Mouse (Mus musculus) right cerebral cortex, postnatal 36 days (tissue): ENCODE measurements around the gene Vps72.
A peak's percentile ranks its signal among the peaks of the same experiment; 100 is the strongest.
"Not testable (repeated sequence)": the region's sequence is repeated elsewhere in the genome, so short reads cannot be mapped to it uniquely, and the experiment has no call there.

Experiments used
- DNase-seq, 2 experiments: peaks; one replicate each; pipeline ENCODE4 v3.0.0; 2022; ENCODE audit warnings: low spot score in 2 of 2, mixed read lengths in 1 of 2

Vps72 gene

DNA sequence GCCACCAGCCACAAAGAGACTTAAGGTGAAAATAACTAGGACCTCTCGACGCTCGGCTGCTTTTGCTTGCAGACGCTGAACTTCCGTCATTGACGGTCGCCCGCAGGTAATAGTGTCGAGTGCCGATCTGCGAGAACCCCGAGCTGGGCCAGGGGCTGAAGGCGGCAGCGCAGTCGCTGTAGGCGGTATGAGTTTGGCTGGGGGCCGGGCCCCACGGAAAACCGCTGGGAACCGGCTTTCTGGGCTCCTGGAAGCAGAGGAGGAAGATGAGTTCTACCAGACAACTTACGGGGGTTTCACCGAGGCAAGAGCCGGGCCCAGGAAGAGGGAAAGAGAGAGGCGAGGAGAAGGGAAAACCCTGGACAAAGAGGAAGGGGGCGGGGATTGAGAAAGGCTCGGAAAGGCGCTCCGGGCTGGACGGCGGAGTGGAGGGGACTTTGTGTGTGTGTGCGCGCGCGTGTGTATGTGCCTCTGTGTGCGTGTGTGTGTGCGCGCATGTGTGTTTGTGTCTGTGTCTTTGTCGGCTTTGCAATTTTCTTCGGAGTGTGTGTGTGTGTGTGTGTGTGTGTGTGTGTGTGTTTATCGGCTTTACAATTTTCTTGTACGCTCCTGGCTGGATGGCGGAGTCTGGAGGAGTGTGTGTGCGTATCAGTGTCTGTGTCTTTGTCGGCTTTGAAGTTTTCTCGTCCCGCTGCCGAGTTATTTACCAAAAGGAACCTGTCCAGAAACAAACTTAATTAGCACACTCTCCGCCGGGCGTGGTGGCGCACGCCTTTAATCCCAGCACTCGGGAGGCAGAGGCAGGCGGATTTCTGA lies at the start of gene Vps72:
Gene Vps72 (plus strand): TSS at position 112 of the 816 bp plus-strand sequence.
- DNase-seq = peak; percentile 86 to 88

DNA sequence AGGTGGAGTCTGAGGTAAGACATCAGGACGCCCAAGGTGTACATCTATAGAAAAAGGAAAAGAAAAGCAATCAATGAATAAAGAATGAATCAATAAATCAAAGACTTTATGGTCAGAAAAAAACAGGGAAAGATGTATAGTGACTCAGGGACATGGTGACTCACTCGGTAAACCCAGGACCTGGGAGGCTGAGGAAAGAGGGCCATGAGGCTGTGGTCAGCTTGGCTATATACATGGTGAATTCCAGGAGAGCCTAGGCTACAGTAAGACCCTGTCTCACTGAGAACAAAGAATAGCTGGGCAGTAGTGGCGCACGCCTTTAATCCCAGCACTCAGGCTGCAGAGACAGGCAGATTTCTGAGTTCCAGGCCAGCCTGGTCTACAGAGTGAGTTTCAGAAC lies 47.1 kb upstream of the Vps72 start:
- DNase-seq = no peak

DNA sequence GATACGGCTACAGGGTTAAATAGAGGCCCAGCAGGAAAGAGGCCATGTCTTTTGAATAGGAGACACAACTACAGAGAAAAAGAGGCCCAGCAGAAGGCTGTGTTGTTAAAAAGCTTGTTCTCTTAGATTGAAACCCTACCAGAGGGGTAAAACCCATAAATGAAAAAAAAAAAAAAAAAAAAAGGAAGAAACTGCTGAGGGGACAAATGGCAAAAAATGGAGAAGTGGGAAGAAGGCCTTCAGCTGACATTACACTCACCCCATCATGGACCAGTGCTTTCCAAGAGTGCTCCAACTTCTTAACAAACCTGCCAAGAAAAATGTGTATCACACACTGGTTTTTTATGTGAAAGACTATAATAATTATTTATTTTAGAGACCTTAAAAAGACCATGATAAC lies 45.3 kb upstream of the Vps72 start:
- DNase-seq = no peak

DNA sequence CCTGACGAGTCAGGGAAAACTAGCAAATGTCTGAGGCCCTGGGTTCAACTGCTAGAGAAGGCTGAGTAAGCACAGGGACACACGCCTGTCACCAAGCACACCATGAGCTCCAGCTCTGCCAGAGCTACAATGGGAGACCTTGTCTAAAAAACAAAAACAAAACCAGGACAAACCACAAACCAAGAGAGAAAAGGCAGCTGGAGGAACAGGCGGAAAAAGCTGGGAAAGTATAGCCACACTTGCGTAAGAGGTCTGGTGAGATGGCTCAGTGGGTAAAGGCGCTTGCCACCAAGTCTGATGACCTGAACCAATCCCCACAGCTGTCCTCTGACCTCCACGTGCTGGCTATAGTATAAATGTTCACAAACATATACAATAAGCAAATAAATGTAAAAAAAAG lies 44.7 kb upstream of the Vps72 start:
- no peak for DNase-seq

DNA sequence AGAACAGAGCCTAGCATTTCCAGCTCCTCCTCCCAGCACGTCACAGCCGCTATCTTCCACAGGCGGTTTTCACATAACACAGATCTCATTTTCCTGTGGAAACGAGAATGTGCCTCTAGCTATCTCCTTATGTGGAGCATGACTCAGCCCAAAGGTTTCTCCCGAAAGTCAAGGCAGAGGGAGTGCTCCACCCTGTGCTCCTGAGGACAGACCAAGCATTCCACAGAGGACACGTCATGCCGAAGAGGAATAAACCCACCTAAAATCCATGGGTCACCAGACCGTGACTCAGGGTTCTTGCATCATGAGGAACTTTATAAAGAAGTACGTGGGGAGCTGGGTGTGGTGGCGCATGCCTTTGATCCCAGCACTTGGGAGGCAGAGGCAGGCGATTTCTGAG lies 44.3 kb upstream of the Vps72 start:
- DNase-seq = peak in 1 of 2 experiments; percentile 21

DNA sequence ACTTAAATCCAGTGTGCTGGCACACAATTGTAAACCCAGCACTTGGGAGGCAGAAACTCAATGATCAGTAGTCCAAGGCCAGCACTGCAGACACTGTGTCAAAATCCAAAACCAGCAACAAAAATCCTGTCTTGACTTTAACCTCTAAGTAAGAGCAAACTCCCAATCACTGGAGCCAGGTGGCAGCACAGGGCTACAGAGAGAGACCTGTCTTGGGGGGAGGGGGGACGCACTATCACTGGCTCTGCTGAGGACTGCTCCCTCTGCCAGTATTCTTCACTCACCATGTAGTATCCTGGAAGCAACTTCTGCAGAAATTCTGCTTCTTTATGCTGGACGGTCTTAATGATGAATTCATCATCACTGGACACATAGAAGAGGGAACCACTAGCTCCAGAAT lies 39.2 kb upstream of the Vps72 start:
- no peak for DNase-seq

DNA sequence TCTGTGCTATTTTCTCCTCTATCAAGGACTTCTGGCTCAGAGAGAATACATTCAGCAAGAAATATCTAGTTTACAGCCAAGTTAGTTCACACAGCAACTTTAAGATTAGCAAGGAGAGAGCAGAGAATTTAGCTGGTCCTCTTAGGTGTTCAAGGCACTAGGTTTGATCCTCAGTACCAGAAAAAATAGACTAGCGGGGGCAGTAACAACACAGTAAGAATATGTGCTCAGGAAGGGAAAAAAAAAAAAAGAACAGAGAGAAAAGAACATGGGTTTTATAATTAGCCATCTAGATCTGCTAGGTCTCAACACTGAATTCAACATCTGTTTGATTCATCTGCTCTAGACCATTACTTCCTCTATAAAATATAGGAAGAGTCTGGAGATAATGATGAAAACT lies 22.8 kb upstream of the Vps72 start:
- DNase-seq = no peak

DNA sequence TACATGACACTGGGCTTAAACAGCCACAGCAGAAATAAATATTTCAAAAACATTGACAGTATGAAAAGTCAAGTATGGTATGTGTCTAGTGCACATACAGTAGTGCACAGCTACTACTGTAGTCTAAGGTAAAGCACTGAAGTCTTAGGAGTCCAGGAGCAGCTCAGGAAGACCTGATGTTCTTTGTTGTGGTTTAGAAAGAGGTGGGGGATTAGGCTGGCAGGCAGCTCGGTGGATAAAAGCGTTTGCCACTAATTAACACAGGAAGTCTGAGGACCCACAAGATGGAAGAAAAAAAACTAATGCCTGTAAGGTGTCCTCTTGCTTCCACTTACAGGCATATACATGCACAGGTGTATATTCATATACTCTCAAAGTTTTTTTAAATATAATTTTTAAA lies 10.0 kb upstream of the Vps72 start:
- DNase-seq = no peak

DNA sequence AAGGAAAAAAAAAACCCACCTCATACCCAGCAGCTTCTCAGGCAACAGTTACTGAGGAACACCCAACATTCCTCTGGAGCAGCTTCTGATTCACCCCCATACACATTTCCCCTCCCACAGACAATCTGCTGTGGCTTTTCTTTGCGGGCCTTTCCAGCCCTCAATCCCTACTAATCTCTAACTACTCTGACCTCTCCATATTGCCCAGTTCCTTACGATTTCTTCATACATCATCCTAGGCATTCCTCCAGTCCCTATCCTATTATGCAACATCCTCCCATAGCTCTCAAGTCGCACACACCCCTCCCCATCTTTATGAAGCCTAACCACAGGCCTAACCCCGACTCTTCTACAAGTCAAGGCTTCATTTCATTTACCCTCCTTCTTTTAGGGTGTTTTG lies 5.7 kb upstream of the Vps72 start:
- peak; percentile 25 to 45 for DNase-seq

DNA sequence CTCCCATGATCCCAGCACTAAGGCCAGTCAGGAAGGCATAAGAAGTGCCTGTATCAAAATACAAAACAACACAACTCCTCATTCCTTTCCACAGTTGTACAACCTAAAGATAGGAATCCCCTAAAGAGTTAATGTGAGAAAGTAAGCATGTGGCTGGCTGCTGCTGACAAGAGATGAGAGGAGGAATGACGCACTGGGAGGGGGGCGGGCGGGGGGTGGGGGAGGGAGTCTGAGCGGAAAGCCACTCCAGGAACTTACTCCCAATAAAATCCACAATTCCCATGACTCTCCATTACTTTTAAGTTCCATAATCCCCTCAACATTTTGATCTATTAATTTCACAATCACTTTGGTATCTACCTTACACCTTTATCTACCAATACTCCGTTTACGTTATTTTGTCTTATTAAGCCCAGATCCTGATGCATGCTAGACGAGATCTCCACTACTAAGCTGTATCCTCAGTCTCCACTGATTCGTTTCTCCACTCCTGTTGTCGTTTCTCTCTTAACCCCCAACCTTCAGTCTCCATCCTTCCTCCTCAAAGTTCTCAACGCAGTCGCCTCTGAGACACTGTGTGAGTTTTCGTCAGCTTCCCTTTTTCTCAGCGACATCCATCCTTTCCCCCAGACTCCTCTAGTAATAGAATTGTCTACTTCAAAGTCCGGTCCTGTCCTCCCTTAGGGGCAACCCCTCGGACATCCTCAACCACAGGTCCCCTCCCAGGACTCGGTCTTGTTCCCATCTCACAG lies 5.1 kb upstream of the Vps72 start:
- no peak for DNase-seq

DNA sequence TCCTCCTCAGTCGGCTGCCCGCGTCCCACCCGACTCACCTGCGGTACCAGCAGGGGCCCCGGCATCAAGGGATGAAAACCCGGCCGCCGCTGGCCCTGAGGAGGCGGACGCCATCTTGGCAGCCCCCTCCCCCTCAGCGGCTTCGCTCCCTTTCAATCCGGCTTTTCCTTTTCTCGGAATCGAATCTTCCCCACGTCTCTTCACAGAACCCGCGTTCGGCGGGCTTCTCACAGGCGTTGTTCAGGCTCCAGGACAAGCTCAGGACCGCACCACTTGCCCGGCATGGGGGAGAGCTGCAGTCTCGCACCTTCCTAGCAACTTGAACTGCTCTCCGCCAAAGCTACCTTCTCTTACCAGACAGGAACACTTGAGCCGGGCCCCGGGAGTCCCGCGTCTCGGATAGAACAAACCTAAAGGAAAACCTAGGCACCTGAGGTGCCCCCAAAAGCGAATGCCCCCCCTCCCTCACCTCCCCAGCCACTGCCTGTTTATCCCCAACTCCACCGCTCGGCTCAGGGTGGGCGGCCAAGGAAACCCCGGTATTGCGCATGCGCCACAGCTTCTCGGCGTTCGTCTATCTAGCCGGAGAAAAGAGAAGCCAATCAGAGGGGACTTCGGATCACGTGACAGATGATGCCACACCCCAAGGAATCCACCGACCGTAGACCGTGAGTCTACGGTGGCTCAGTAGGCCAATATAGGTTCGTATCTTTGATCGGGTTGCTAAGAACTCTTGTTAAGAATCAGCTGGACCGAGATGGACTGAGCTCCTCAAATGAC lies 4.3 kb upstream of the Vps72 start, which contains the start of gene Pip5k1a:
Gene Pip5k1a (minus strand): TSS at position 593 of the 780 bp plus-strand sequence.
- peak; percentile 94 to 95 for DNase-seq

DNA sequence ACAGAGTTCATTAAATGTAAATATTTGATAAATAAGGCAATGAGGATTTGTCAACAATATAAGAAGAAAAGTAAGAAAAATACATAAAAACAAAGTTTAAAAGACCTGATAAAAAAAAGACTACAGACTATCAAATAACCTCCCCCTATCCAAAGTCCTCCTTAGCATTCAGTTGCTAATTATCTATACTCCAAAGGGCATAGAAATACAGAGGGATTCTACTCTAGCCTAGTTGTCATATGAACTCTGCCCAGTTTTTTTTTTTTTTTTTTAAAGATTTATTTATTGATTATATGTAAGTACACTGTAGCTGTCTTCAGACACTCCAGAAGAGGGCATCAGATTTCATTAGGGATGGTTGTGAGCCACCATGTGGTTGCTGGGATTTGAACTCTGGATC lies 3.5 kb upstream of the Vps72 start:
- not testable (repeated sequence) for DNase-seq

DNA sequence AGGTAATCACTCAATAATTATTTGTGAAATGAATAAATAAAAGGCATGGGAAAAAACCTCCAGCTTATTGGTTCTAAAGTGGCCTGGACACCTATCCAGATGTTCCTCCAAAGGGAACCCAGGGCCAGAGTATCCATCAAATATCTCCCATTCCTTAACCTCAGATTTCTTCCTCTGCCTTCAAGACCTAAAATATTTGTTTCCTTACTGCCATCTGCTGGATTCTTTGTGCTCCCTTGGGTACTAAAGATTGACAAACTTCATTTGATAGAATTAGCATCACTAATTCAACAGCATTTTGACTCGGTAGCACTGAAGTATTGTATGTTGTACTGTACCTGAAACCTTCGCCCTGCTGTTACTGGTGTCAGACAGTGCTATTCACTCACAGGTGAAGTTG lies 2.9 kb upstream of the Vps72 start:
- no peak for DNase-seq

DNA sequence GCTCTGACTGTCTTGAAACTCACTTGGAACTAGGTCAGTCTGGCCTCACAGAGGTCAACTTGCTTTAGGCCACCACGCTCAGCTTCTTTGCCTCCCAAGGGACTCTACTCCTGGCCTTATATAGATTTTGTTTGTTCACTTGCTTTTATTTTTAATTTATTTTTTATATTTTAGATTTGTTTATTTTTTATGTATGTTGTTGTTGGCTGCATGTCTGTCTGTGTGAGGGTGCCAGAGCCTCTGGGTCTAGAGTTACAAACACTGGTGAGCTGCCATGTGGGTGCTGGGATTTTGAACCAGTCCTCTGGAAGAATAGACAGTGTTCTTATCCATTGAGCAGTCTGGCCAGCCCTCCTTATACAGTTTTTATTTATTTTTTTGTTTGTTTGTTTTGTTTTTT lies 1.9 kb downstream of the Vps72 start:
- DNase-seq = no peak

DNA sequence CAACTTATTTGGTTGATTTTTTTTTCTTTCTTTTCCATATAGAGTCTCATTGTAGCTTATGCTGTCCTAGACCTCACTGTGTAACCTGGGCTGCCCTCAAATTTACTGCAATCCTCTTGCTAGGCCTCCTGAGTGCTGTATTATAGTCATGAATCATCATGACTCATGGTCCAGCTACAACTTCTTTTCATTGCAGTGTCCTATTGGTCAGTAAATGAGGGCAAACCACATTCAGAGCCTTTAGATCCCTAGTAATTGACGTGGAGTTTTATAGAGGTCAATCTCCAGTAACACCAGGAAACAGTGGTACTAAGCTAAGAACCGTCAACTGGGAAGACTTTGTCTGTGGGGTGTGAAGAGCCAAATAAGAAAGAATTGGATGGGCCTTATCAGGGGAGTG lies 6.9 kb downstream of the Vps72 start:
- DNase-seq = no peak

DNA sequence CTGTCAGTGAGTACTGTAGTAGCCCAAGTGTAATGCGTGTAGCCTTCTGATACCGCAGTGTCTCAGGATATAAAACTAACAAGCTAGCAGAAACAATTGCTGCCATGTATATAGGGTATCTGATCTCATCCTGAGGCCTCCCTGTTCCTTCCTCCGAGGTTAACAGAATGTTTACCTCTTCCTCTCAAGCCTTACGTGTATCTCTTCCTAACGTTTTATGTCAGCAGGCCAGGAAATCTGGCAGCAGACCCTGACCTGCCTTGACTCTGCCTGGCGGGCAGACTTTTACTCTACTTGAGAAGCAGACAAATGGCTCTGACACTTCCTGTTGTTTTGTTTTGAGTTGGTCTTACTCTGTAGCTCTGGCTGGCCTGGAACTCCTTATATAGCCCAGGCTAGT lies 10.8 kb downstream of the Vps72 start:
- no peak for DNase-seq

DNA sequence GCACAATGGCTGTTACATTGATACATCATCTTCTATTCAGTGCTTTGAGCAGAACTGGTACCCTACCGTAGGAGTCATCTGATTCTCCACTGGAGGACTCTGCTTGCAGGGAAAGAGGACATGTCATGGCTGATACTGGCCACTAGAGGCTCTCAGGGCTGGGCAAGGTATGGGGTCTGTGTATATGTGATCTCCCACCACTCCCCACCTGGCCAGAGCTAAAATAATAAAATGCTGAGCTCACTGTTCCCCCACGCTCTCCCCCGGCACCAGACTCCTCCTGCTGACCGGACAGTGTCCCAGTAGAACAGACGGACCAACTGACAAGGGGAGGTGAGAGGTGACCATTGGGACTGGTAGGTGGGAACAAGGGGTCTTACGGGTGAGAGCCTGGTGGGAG lies 13.4 kb downstream of the Vps72 start, which contains the start of gene Tmod4:
Gene Tmod4 (plus strand): TSS at position 231 of the 400 bp plus-strand sequence.
- DNase-seq = no peak

DNA sequence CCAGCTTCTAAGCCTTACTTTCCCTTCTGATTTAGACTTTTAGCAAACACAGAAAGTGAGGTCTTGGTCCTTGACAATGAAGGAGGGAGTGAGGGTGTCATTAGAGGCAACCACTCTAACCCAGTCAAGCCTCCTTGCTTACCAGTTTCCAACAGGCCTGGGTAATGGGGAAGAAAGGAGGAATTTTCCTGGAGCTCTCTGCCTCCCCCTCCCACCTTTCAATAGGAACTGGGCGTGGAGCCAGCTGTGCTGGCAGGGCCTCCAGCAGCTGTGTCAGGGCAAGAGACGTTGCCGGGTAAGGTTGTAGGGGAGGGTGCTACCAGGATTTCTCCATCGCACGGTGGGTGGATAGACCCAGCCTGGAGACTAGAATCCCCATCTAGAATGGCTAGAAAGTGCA lies 14.2 kb downstream of the Vps72 start:
- DNase-seq = no peak

DNA sequence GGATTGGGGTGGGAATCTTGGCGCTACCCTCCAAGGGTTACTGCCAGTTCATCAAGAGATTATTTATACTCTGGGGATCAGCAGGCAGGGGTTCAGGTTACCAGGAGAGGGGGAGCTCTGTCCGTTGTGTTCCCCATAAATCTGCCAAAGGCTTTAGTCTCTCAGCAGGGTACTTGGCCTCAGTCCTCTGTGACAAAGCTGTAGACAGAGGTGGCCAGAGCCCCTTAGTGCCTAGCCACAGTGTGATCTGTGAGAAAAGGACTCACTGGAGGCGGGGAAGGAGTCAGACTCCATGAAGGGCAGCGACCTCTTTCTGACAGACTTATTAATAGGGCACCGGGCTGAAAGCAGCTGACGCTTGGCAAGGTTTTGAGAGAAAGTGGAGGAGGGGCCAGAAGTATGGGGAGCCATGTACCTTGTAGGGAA lies 18.4 kb downstream of the Vps72 start:
- no peak for DNase-seq

DNA sequence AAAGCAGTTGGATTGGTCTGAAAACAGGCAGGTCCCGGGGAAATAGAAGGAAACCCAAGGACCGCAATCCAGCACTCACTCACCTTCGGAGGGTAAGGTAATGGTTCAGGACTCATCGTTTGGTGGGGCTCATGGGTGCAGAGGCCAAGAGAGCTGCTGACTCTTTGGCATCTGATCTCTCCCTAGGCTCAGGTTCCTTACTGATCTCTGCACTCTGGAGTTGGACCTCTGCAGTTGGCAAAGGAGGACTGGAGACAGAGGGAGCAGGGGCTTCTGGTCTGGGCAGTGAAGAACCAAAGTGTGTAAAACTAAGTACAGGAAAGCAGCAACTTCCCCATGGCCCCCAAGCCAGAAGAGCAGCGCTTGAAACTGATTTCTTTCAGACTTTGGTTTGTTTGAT lies 19.3 kb downstream of the Vps72 start:
- DNase-seq = no peak

DNA sequence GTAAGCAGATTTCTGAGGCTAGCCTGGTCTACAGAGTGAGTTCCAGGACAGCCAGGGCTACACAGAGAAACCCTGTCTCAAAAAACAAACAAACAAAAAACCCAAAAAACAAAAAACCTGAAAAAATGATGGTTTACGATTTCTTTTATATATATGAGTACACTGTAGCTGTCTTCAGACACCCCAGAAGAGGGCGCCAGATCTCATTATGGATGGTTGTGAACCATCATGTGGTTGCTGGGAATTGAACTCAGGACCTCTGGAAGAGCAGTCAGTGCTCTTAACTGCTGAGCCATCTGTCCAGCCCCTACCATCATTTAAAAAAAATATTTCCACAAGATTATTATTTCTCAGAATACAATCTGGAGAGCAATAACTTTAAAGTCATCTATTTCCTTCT lies 21.6 kb downstream of the Vps72 start:
- not testable (repeated sequence) for DNase-seq

DNA sequence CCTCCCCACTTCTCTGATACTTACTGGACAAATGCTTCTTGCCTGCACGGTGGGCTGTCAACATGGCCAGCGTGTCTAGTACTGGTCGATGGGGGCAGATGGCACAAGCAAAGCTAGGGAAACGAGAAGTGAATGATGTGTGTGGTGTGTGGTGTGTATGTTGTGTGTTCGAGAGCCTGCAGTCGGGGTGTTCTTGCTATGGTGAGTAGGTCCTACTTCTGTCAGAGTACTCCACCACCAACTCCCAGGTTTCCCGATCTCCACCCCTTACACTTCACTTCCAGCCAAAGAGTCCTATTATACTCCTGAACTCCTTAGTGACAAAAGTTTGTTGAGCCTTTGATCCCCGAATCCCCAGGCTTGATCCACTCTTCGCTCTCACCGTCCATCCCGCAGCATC lies 22.4 kb downstream of the Vps72 start:
- DNase-seq = no peak
